In the genomic region with DNA sequence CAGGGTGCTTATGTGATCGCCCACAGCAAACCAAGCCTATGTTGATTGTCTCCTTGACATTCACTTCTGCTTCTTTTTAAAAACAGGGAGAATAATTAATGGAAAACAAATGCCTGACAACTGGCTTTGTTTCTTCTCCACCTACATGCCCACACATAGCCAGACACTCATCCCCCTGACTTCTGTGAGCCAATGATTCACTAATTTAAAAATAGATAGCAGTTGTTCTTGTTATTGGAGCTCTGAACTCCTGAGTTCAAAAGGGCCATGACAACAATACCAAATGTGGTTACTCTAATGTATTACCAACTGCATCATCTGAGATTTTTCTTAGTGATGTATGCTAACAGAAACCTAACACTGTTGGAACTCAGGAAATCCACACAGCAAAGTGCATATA, we compare ENCODE assay signal across 33 mouse cellular contexts. TPM values are rescaled to one million over a fixed set of nuclear protein-coding genes. Genes with fewer than 3 reads are reported as not detected.
DNase-seq lines count a peak whose midpoint lies in the region; TF ChIP-seq lines count a peak whose summit lies in the region.
"Had no signal": no experiment of that assay in that cellular context is flagged by ENCODE, and none has a peak within 500 bp of the region (broad histone marks: within the 10 kb centered on the region; RNA-seq: fewer than 3 reads in every experiment).

No protein-coding gene starts in this region.

- TF ChIP-seq CTCF in gastrocnemius, adult 2 months (IDR thresholded peaks at IDR 0.05) = no peak
- TF ChIP-seq CTCF in olfactory bulb, adult 2 months (IDR thresholded peaks at IDR 0.05; ENCODE audit: insufficient read depth, low read depth, low read length) = no peak

- H3K27ac ChIP-seq in gastrocnemius, adult 2 months = peak overlapping the region; percentile 65
- H3K27ac ChIP-seq in olfactory bulb, adult 2 months (ENCODE audit: insufficient read depth, low read depth, low read length) = peak overlapping the region; percentile 66; the same call in 1 of the 2 replicates
- H3K27ac ChIP-seq: embryonic facial prominence, embryonic 12.5 days; embryonic facial prominence, embryonic 15.5 days; forebrain, embryonic 12.5 days; forebrain, embryonic 15.5 days; heart, embryonic 15.5 days; hindbrain, embryonic 14.5 days; hindbrain, postnatal 0 days had no signal

- TF ChIP-seq POLR2A in olfactory bulb, adult 2 months (IDR thresholded peaks at IDR 0.05; ENCODE audit: insufficient read depth, low read depth, low read length) = no peak

- intact Hi-C loops in gastrocnemius, adult 2 months (cut with DNase I) = no loop called here

- no peak for DNase-seq in gastrocnemius, adult 2 months
- DNase-seq in gastrocnemius, postnatal 25 days = no peak
- DNase-seq in 3T3-L1 (ENCODE audit: low read depth, low spot score) = peak; percentile 56
- peak; percentile 53 for DNase-seq in brain, adult 2 months (ENCODE audit: low read depth, low spot score)
- no peak for DNase-seq in heart, adult 11 months
- no peak for DNase-seq in right cerebral cortex, adult 2 months (ENCODE audit: low spot score in 2 of 2)
- DNase-seq: adrenal gland, postnatal 10 days; adrenal gland, postnatal 36 days; B cell, adult 2 months; cerebellum, adult 11 months; cerebellum, adult 2 months; cerebellum, adult 9-11 months; cerebellum, postnatal 25 days; gastrocnemius, postnatal 10 days; heart, adult 18-20 months; heart, postnatal 10 days; heart, postnatal 36 days had no signal

- H3K4me3 ChIP-seq in gastrocnemius, adult 2 months = no peak overlapping the region
- H3K4me3 ChIP-seq in olfactory bulb, adult 2 months (ENCODE audit: insufficient read depth, low read depth, low read length) = no peak overlapping the region
- H3K4me3 ChIP-seq: embryonic facial prominence, embryonic 12.5 days; embryonic facial prominence, embryonic 15.5 days; erythroblast, embryonic 14.5 days; forebrain, embryonic 12.5 days; forebrain, embryonic 15.5 days; heart, embryonic 12.5 days; heart, embryonic 15.5 days had no signal

- 51% methylated on average over 1 of the region's 1 CpGs for WGBS in olfactory bulb, adult 2 months

- H3K4me1 ChIP-seq in olfactory bulb, adult 2 months (ENCODE audit: control insufficient read depth, insufficient read depth, low read length) = peaks cover 3% of the 10 kb centered on the region; the same call in 1 of the 2 replicates
- H3K4me1 ChIP-seq: embryonic facial prominence, embryonic 12.5 days; embryonic facial prominence, embryonic 15.5 days; forebrain, embryonic 12.5 days; forebrain, embryonic 15.5 days; heart, embryonic 12.5 days; heart, embryonic 15.5 days had no signal

RNA-seq across cellular contexts. Expression of a gene that starts 49.9 kb away (rescaled TPM):
- 100 to 1,000 TPM; 181 to 243 TPM for total RNA-seq in gastrocnemius, adult 2 months (2021)
- total RNA-seq in gastrocnemius, postnatal 25 days (2021) = 100 to 1,000 TPM; 190 to 204 TPM
- polyA plus RNA-seq in olfactory bulb, adult 2 months (2012; ENCODE audit: insufficient read depth, insufficient read length, low replicate concordance, missing spikeins) = not detected in 2 replicates
- total RNA-seq: common myeloid progenitor, adult 5-6 weeks; MEL had no signal
- polyA plus RNA-seq: activated CD4-positive, CD25-positive, alpha-beta regulatory T cell, adult 4 months; CD4-positive, CD25-positive, alpha-beta regulatory T cell, adult 4 months; erythroblast, embryonic 14.5 days; hindbrain, embryonic 11.5 days; hindbrain, embryonic 14.5 days; inflammation-experienced regulatory T-cells, adult 6 months had no signal

Comparison
In these comparisons a context has a peak if more than half of its experiments do, and no peak if none do; other contexts are left out.
1. DNase-seq: peak in 3T3-L1 (single experiment) and brain, adult 2 months (single experiment); none in gastrocnemius, adult 2 months (single experiment), gastrocnemius, postnatal 25 days (single experiment), heart, adult 11 months (single experiment) and right cerebral cortex, adult 2 months (0 of 2).